Mouse (Mus musculus) thymus, adult 2 months (tissue): Measurements from ENCODE around the gene Hrh1. TPM values are rescaled to one million over a fixed set of nuclear protein-coding genes. Genes with fewer than 3 reads are reported as not detected.

Experiments used
- DNase-seq: peaks from one replicate; pipeline ENCODE4 v3.0.0; 2021
- H3K27ac ChIP-seq: fragments of 200-500 bp; 2 replicates; pipeline ENCODE4 v1.5.1; 2012; ENCODE audit warnings: low read length, control low read depth; ENCODE audit not compliant: control insufficient read depth, insufficient read depth
- H3K27me3 ChIP-seq: fragments of 200-500 bp; 2 replicates; pipeline ENCODE4 v1.6.1; 2012; ENCODE audit warnings: mild to moderate bottlenecking, low read length, moderate library complexity, mixed read lengths; ENCODE audit not compliant: control insufficient read depth, insufficient read depth
- H3K36me3 ChIP-seq: fragments of 200-500 bp; 2 replicates; pipeline ENCODE4 v1.6.1; 2012; ENCODE audit warnings: mild to moderate bottlenecking, low read length, moderate library complexity; ENCODE audit not compliant: control insufficient read depth, insufficient read depth
- H3K4me1 ChIP-seq: fragments of 200-500 bp; replicated peaks from 2 replicates; pipeline ENCODE4 v1.6.1; 2012; ENCODE audit warnings: low read length; ENCODE audit not compliant: control insufficient read depth, insufficient read depth
- H3K4me3 ChIP-seq: fragments of 200-500 bp; 2 replicates; pipeline ENCODE4 v1.5.1; 2012; ENCODE audit warnings: mild to moderate bottlenecking, low read length, control low read depth, moderate library complexity; ENCODE audit not compliant: control insufficient read depth, insufficient read depth
- CTCF ChIP-seq: fragments of 200-500 bp; IDR thresholded peaks from 2 replicates; pipeline ENCODE4 v1.5.1; 2012; ENCODE audit warnings: mild to moderate bottlenecking, control low read depth, low read length, moderate library complexity, borderline replicate concordance; ENCODE audit not compliant: control insufficient read depth, poor library complexity, insufficient read depth; ENCODE audit errors: extremely low read depth
- POLR2A ChIP-seq: fragments of 200-500 bp; IDR thresholded peaks from 2 replicates; pipeline ENCODE4 v1.6.1; 2012; ENCODE audit warnings: mild to moderate bottlenecking, low read length, control low read depth, moderate library complexity; ENCODE audit not compliant: control insufficient read depth, poor library complexity, insufficient read depth; ENCODE audit errors: extremely low read depth
- WGBS: fragments of 180-500 bp; shearing (Covaris S2); methylation state at CpG from one replicate; pipeline ENCODE4 v1.1.7; 2018; 5-methylcytosine and 5-hydroxymethylcytosine counted together
- polyA plus RNA-seq: library from polyadenylated mRNA; depleted of rRNA; stranded (reverse); fragments of >200 nt; gene quantifications from 2 replicates; pipeline ENCODE4 v1.2.3, GENCODE M21; 2012

Hrh1 gene
- polyA plus RNA-seq, 1 experiment, result 0.27 TPM

- Histone ChIP-seq H3K36me3 (no peaks in the 10 kb centered on the region), H3K27ac (no peak overlapping the region), H3K4me1 (no peaks in the 10 kb centered on the region), H3K4me3 (no peak overlapping the region), H3K27me3 (no peaks in the 10 kb centered on the region)
- 63% methylated on average over 8 of the region's 8 CpGs for WGBS
- DNase-seq, result no peak
- no peak for TF ChIP-seq CTCF
- TF ChIP-seq POLR2A, result no peak
Observed at GRCm38 (mm10) chr6:114411913-114412312, 14.2 kb downstream of the Hrh1 start.

DNA sequence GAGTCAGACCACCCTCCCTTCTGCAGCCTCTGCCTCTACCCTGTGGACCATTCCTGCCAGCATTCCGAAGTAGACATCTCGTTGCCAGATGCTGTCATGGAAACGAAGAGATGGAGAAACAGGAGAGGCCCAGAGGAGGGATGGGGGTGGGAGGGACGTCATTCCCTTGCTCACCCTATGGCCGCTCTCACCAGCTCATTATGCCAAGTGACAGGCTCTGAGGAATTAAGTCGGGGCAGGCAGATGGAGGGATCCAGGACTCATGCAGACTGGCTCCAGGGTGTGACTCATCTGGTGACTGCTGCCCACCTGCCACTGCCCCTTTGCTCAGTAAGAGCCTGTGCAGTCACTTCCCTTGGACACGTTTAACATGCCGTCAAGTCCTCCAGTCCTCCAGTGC, 16.8 kb downstream of the Hrh1 start:
- H3K4me1 ChIP-seq, result no peaks in the 10 kb centered on the region
- no peak overlapping the region for H3K4me3 ChIP-seq
- WGBS, result 79% methylated on average over 8 of the region's 8 CpGs

DNA sequence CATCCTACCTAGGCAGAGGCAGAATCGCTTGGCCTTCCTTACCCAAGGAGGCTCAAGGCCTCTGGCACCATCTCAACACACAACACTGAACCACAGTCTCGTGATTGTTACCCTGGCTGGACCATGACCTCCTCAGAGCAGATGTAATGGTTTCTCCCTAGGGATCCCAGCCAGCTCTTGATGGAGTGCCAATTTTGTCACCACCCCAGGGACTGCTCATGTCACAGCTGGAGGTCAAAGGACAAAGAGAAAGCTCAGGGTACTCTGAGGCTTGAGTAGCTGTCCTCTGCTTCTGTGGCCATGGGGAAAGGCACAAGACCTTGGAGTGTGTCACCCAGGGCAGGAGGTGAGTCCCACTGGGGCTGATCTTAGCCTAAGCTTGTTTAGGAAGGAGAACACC, 20.3 kb downstream of the Hrh1 start:
- no peak for DNase-seq
- Histone ChIP-seq H3K4me1 (no peaks in the 10 kb centered on the region), H3K36me3 (no peaks in the 10 kb centered on the region), H3K27ac (no peak overlapping the region), H3K4me3 (no peak overlapping the region), H3K27me3 (no peaks in the 10 kb centered on the region)
- WGBS, result 85% methylated on average over 2 of the region's 2 CpGs
- TF ChIP-seq POLR2A (no peak), CTCF (no peak)

More for the DNA sequence above, 16.8 kb downstream of the Hrh1 start:
- H3K27ac ChIP-seq, result no peak overlapping the region
- DNase-seq, result no peak
- H3K36me3 ChIP-seq, result no peaks in the 10 kb centered on the region
- TF ChIP-seq POLR2A, result no peak
- no peak for TF ChIP-seq CTCF
- no peaks in the 10 kb centered on the region for H3K27me3 ChIP-seq

DNA sequence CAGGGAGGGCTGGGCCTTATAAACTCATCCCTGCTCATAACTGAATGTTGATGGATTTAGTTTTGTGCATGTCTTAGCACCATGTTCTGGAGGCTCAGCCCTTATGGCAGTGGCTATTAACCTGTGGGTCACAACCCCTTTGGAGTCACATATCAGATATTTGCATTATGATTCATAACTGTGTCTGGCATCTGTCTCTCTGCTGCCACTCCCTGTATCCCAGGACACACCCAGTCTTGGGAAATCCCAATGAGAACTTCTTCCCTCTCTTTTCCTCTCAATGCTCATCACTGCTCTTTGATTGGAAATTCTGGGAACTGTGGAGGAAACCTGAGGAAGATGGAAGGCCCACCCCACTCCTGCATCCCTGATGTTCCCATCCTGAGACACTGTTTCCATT, 23.3 kb downstream of the Hrh1 start:
- TF ChIP-seq POLR2A (no peak), CTCF (no peak)
- no peak overlapping the region for H3K27ac ChIP-seq
- no peaks in the 10 kb centered on the region for H3K4me1 ChIP-seq
- no peak overlapping the region for H3K4me3 ChIP-seq
- no peaks in the 10 kb centered on the region for H3K36me3 ChIP-seq
- no peaks in the 10 kb centered on the region for H3K27me3 ChIP-seq
- DNase-seq, result no peak

DNA sequence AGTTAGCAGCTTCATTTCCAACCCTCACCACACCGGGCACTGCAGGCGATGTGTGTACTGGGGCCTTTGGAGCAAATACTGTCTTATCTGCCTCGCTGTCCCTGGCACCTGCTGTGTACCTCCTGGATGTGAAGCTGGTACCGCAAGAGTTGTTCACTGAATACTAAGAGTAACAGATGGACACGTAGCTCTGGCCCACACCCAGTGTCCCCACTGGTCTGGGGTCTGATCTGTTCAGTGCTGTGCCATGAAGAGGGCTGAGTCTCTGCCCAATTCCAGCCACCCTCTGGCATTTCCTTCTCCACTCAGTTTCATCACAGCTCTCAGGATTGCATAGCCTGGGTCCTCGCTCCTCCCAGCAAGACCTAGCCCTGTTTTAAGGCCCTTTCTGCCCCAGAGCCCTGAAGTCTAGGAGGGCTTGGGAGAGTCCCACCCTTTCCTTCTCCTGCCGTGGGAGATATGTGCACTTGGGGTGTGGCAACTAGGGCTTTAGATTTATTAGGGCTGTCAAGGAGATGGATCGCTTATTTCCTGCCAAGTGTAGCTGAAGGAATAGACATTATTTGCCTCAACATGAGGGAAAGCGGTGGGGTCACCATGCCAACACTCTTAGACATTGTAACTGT, 25.4 kb downstream of the Hrh1 start:
- Histone ChIP-seq H3K27ac (no peak overlapping the region), H3K36me3 (no peaks in the 10 kb centered on the region), H3K4me1 (no peaks in the 10 kb centered on the region), H3K27me3 (no peaks in the 10 kb centered on the region), H3K4me3 (no peak overlapping the region)
- no peak for TF ChIP-seq CTCF
- TF ChIP-seq POLR2A, result no peak
- WGBS, result 67% methylated on average over 9 of the region's 9 CpGs
- DNase-seq, result no peak

GRCm38 (mm10) chr6:114425343-114425742, 27.6 kb downstream of the Hrh1 start:
- DNase-seq, result no peak
- TF ChIP-seq CTCF (no peak), POLR2A (no peak)
- no peak overlapping the region for H3K27ac ChIP-seq
- no peaks in the 10 kb centered on the region for H3K36me3 ChIP-seq
- H3K27me3 ChIP-seq, result no peaks in the 10 kb centered on the region
- 59% methylated on average over 5 of the region's 5 CpGs for WGBS
- no peaks in the 10 kb centered on the region for H3K4me1 ChIP-seq
- no peak overlapping the region for H3K4me3 ChIP-seq

DNA sequence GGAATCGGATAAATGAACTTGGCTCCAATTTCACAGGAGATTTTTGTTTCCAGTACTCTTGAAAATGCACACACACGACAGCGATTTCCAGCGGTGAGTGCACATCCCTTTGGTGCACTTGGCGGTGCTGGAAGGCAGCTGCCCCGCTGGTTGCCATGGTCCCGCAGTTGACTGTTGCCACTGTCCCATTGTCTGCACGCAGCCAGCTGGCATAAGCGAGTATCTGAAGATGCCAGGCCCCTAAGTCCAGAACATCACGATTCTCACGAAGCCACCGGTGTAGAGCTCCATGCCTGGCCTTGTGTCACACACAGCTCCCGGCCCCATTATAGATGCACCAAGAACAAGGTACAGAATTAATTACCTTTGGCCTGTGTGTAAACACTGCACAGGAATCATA, 29.9 kb downstream of the Hrh1 start:
- Histone ChIP-seq H3K4me3 (no peak overlapping the region), H3K27ac (no peak overlapping the region)
- 92% methylated on average over 13 of the region's 13 CpGs for WGBS

GRCm38 (mm10) chr6:114428831-114429230, 31.1 kb downstream of the Hrh1 start:
- WGBS, result 57% methylated on average over 16 of the region's 16 CpGs
- no peaks in the 10 kb centered on the region for H3K4me1 ChIP-seq
- TF ChIP-seq CTCF, result no peak
- TF ChIP-seq POLR2A, result no peak
- H3K4me3 ChIP-seq, result no peak overlapping the region
- no peaks in the 10 kb centered on the region for H3K27me3 ChIP-seq
- no peaks in the 10 kb centered on the region for H3K36me3 ChIP-seq
- H3K27ac ChIP-seq, result no peak overlapping the region
- no peak for DNase-seq

More for the DNA sequence above, 29.9 kb downstream of the Hrh1 start:
- DNase-seq, result no peak
- Histone ChIP-seq H3K36me3 (no peaks in the 10 kb centered on the region), H3K4me1 (no peaks in the 10 kb centered on the region), H3K27me3 (no peaks in the 10 kb centered on the region)
- TF ChIP-seq CTCF (no peak), POLR2A (no peak)
